Mouse (Mus musculus) liver, embryonic 14.5 days (tissue): Measurements from ENCODE around the gene Prph2.

Experiments
- CTCF ChIP-seq: IDR thresholded peaks from 2 replicates; pipeline ENCODE4 v1.5.1; 2016; ENCODE audit warnings: antibody characterized with exemption, low read depth, control low read depth
- EP300 ChIP-seq: IDR thresholded peaks from 2 replicates; pipeline ENCODE4 v1.6.1; 2016; ENCODE audit warnings: antibody characterized with exemption, low read depth

DNA sequence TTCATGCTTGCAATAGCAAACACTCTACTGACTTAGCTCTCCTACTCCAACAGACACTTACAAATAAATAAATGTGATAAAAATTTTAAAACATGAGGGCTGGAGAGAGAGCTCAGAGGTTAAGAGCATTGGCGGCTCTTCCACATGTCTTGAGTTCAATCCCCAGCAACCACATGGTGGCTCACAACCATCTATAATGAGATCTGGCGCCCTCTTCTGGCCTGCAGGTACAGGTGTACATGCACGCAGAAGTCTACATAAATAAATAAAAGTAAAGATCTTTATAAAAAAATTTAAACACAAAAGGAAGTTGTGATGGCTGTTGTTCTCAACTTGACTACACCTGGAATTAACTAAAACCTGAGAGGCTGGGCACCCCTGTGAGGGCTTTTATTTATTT, 34.6 kb upstream of the Prph2 start:
- peak; percentile 75 for TF ChIP-seq CTCF
- TF ChIP-seq EP300: no peak
